Mouse (Mus musculus) CH12.LX (cell line): Measurements from ENCODE around the gene Stk32c. TPM values are rescaled to one million over a fixed set of nuclear protein-coding genes. Genes with fewer than 3 reads are reported as not detected.

ENCODE experiments used
- DNase-seq: peaks from one replicate; pipeline ENCODE4 v3.0.0-alpha.2; 2013; ENCODE audit errors: extremely low read depth
- H3K27ac ChIP-seq: 2 replicates; pipeline ENCODE4 v1.5.1; 2012; ENCODE audit warnings: low read depth, mild to moderate bottlenecking, control low read depth, moderate library complexity; ENCODE audit not compliant: insufficient read depth
- H3K27me3 ChIP-seq: replicated peaks from 2 replicates; pipeline ENCODE3; 2012; ENCODE audit warnings: inconsistent platforms
- H3K36me3 ChIP-seq, 2 experiments: replicated peaks in 1 of 2; 2 replicates each; pipeline versions ENCODE3 to v1.6.1; 2012; ENCODE audit warnings: inconsistent platforms in 1 of 2, low read length in 1 of 2, mild to moderate bottlenecking in 1 of 2, mixed read lengths in 1 of 2, moderate library complexity in 1 of 2; ENCODE audit not compliant: control insufficient read depth in 1 of 2, insufficient read depth in 1 of 2
- H3K4me1 ChIP-seq, 2 experiments: 2 replicates each; pipeline ENCODE4 v1.6.1; 2012; ENCODE audit warnings: inconsistent platforms in 1 of 2, moderate library complexity in 1 of 2; ENCODE audit not compliant: insufficient read depth in 2 of 2, control insufficient read depth in 1 of 2
- H3K4me2 ChIP-seq: 2 replicates; pipeline ENCODE4 v1.6.1; 2012; ENCODE audit warnings: low read depth, mild to moderate bottlenecking, control low read depth; ENCODE audit not compliant: poor library complexity, insufficient read depth, severe bottlenecking
- H3K4me3 ChIP-seq, 3 experiments: fragments of 150-350 bp in 1 of 3; sonication (generic) in 1 of 3; replicated peaks in 1 of 3; 2 replicates each; pipeline versions ENCODE3 to v1.5.1; 2011 to 2012; ENCODE audit warnings: low read depth in 2 of 3, low read length in 2 of 3, mild to moderate bottlenecking in 2 of 3, moderate library complexity in 2 of 3, control low read depth in 1 of 3, improper control_type of control experiment in 1 of 3, inconsistent platforms in 1 of 3, mixed read lengths in 1 of 3; ENCODE audit not compliant: poor library complexity in 1 of 3
- H3K79me2 ChIP-seq: replicated peaks from 2 replicates; pipeline ENCODE4 v1.6.1; 2012; ENCODE audit warnings: mild to moderate bottlenecking, moderate library complexity; ENCODE audit not compliant: control insufficient read depth, poor library complexity, insufficient read depth, severe bottlenecking; ENCODE audit errors: extremely low read depth
- H3K9ac ChIP-seq: 2 replicates; pipeline ENCODE4 v1.6.1; 2012; ENCODE audit warnings: low read depth, mild to moderate bottlenecking, control low read depth, moderate library complexity; ENCODE audit not compliant: insufficient read depth
- H3K9me3 ChIP-seq: replicated peaks from 2 replicates; pipeline ENCODE3; 2012; ENCODE audit warnings: low read length, inconsistent platforms, mixed read lengths
- BHLHE40 ChIP-seq: IDR thresholded peaks from 2 replicates; pipeline ENCODE4 v1.6.1; 2011; ENCODE audit warnings: mild to moderate bottlenecking, low read depth, low read length, improper control_type of control experiment
- CHD1 ChIP-seq: IDR thresholded peaks from 2 replicates; pipeline ENCODE4 v1.6.1; 2012; ENCODE audit warnings: low read depth, low read length, improper control_type of control experiment, inconsistent platforms
- CHD2 ChIP-seq: IDR thresholded peaks from 2 replicates; pipeline ENCODE4 v1.6.1; 2011; ENCODE audit warnings: low read length, improper control_type of control experiment
- E2F4 ChIP-seq: IDR thresholded peaks from 2 replicates; pipeline ENCODE4 v1.6.1; 2011; ENCODE audit warnings: low read depth, low read length, improper control_type of control experiment; ENCODE audit not compliant: insufficient replicate concordance
- ELF1 ChIP-seq: IDR thresholded peaks from 2 replicates; pipeline ENCODE4 v1.6.1; 2014; ENCODE audit warnings: low read depth, mild to moderate bottlenecking, inconsistent platforms, low read length, improper control_type of control experiment
- EP300 ChIP-seq: IDR thresholded peaks from 2 replicates; pipeline ENCODE4 v1.6.1; 2011; ENCODE audit warnings: low read length, improper control_type of control experiment
- HCFC1 ChIP-seq: IDR thresholded peaks from 2 replicates; pipeline ENCODE4 v1.6.1; 2012; ENCODE audit warnings: low read depth, mild to moderate bottlenecking, inconsistent platforms, low read length, improper control_type of control experiment
- IRF4 ChIP-seq: IDR thresholded peaks from 2 replicates; pipeline ENCODE4 v1.6.1; 2014; ENCODE audit warnings: low read depth, mild to moderate bottlenecking, inconsistent platforms, low read length, improper control_type of control experiment
- JUN ChIP-seq: IDR thresholded peaks from 2 replicates; pipeline ENCODE4 v1.6.1; 2011; ENCODE audit warnings: low read depth, mild to moderate bottlenecking, low read length, improper control_type of control experiment, moderate library complexity; ENCODE audit not compliant: insufficient read depth
- JUND ChIP-seq: conservative IDR thresholded peaks from 2 replicates; pipeline ENCODE4 v1.6.1; 2011; ENCODE audit warnings: low read depth, low read length, improper control_type of control experiment
- KAT2A ChIP-seq: IDR thresholded peaks from 2 replicates; pipeline ENCODE4 v1.6.1; 2012; ENCODE audit warnings: low read length, improper control_type of control experiment, inconsistent platforms; ENCODE audit not compliant: insufficient replicate concordance
- MAFK ChIP-seq: IDR thresholded peaks from 2 replicates; pipeline ENCODE4 v1.6.1; 2011; ENCODE audit warnings: low read length, improper control_type of control experiment; ENCODE audit not compliant: insufficient replicate concordance
- MAX ChIP-seq: IDR thresholded peaks from 2 replicates; pipeline ENCODE4 v1.6.1; 2011; ENCODE audit warnings: low read length, improper control_type of control experiment
- MAZ ChIP-seq: IDR thresholded peaks from 2 replicates; pipeline ENCODE4 v1.6.1; 2012; ENCODE audit warnings: low read depth, mild to moderate bottlenecking, inconsistent platforms, low read length, improper control_type of control experiment, moderate library complexity
- NELFE ChIP-seq: IDR thresholded peaks from 2 replicates; pipeline ENCODE4 v1.6.1; 2011; ENCODE audit warnings: low read depth, low read length, improper control_type of control experiment
- PAX5 ChIP-seq: IDR thresholded peaks from 2 replicates; pipeline ENCODE4 v1.6.1; 2012; ENCODE audit warnings: low read length, inconsistent platforms, mixed read lengths
- POLR2AphosphoS2 ChIP-seq: IDR thresholded peaks from 2 replicates; pipeline ENCODE4 v1.6.1; 2011; ENCODE audit warnings: low read depth, low read length, improper control_type of control experiment
- RAD21 ChIP-seq: IDR thresholded peaks from 2 replicates; pipeline ENCODE4 v1.6.1; 2011; ENCODE audit warnings: low read depth, mild to moderate bottlenecking, low read length, improper control_type of control experiment, moderate library complexity
- RCOR1 ChIP-seq: conservative IDR thresholded peaks from 2 replicates; pipeline ENCODE4 v1.6.1; 2012; ENCODE audit warnings: low read depth, mild to moderate bottlenecking, inconsistent platforms, low read length, improper control_type of control experiment
- SIN3A ChIP-seq: IDR thresholded peaks from 2 replicates; pipeline ENCODE4 v1.6.1; 2012; ENCODE audit warnings: low read length, improper control_type of control experiment, inconsistent platforms
- SMC3 ChIP-seq: IDR thresholded peaks from 2 replicates; pipeline ENCODE4 v1.6.1; 2011; ENCODE audit warnings: low read depth, low read length, improper control_type of control experiment
- UBTF ChIP-seq: IDR thresholded peaks from 2 replicates; pipeline ENCODE4 v1.6.1; 2012; ENCODE audit warnings: low read depth, mild to moderate bottlenecking, inconsistent platforms, low read length, improper control_type of control experiment, moderate library complexity
- USF2 ChIP-seq: conservative IDR thresholded peaks from 2 replicates; pipeline ENCODE4 v1.6.1; 2011; ENCODE audit warnings: low read depth, low read length, improper control_type of control experiment
- ZC3H11A ChIP-seq: IDR thresholded peaks from 2 replicates; pipeline ENCODE4 v1.6.1; 2012; ENCODE audit warnings: low read depth, mild to moderate bottlenecking, inconsistent platforms, low read length, improper control_type of control experiment
- ZNF384 ChIP-seq: IDR thresholded peaks from 2 replicates; pipeline ENCODE4 v1.6.1; 2012; ENCODE audit warnings: low read depth, low read length, improper control_type of control experiment, inconsistent platforms
- dilution Hi-C: fragments of 300-500 bp; cut with MboI; formaldehyde crosslinking; loops from 2 replicates; pipeline ENCODE4 v1.14.3; 2020; ENCODE audit warnings: low sequenced_read_pairs; ENCODE audit not compliant: extremely low pct_unique_long_range_greater_than_20kb, extremely low pct_ligation_motif_present
- in situ Hi-C: fragments of 300-500 bp; cut with MboI; formaldehyde crosslinking; loops from 3 replicates; pipeline ENCODE4 v1.14.3; 2019; ENCODE audit warnings: low sequenced_read_pairs, low pct_ligation_motif_present, low pct_unique_long_range_greater_than_20kb, mixed read lengths
- polyA plus RNA-seq: library from polyadenylated mRNA; unstranded; fragments of >175 nt; gene quantifications from 2 replicates; pipeline ENCODE4 v1.2.1, GENCODE M21; 2012; ENCODE audit warnings: low read depth; ENCODE audit not compliant: insufficient read length
- total RNA-seq, 2 experiments: library from RNA; depleted of rRNA; stranded (reverse); fragments of 300-350 nt in 1 of 2; fragments of >200 nt in 1 of 2; gene quantifications; 2 replicates each; pipeline ENCODE4 v1.2.3; 2012 to 2014

Stk32c gene
- total and polyA plus RNA-seq, 3 experiments = not detected

GRCm38 (mm10) chr7:139152927-139153326 is 60.2 kb downstream of the Stk32c start:
- H3K9me3 ChIP-seq = no peaks in the 10 kb centered on the region
- dilution Hi-C loops = no loop called here
- peaks cover 2 to 4% of the 10 kb centered on the region in 2 experiments; a peak in 2 of 4 replicates for H3K4me1 ChIP-seq

GRCm38 (mm10) chr7:139151116-139151515 is 62.0 kb downstream of the Stk32c start:
- no peak overlapping the region for H3K4me2 ChIP-seq
- dilution Hi-C loops = no loop called here
- TF ChIP-seq ZNF384 (no peak), ZC3H11A (no peak), EP300 (no peak), SMC3 (no peak), MAFK (no peak), JUN (no peak), RAD21 (no peak)
- in situ Hi-C loops = no loop called here
- H3K79me2 ChIP-seq = no peaks in the 10 kb centered on the region
- peaks cover 0 to 1% of the 10 kb centered on the region in 2 experiments; a peak in 1 of 4 replicates for H3K4me1 ChIP-seq
- H3K36me3 ChIP-seq = no peaks in the 10 kb centered on the region
- H3K9ac ChIP-seq = no peak overlapping the region
- no peak overlapping the region for H3K4me3 ChIP-seq
- H3K9me3 ChIP-seq = no peaks in the 10 kb centered on the region
- peaks cover 96% of the 10 kb centered on the region for H3K27me3 ChIP-seq
- DNase-seq = no peak
- no peak overlapping the region for H3K27ac ChIP-seq

More at GRCm38 (mm10) chr7:139152927-139153326, 60.2 kb downstream of the Stk32c start:
- no peak overlapping the region; the same call in 1 of the 2 replicates for H3K4me2 ChIP-seq
- no peaks in the 10 kb centered on the region for H3K36me3 ChIP-seq
- no peak overlapping the region for H3K27ac ChIP-seq
- H3K27me3 ChIP-seq = peaks cover 96% of the 10 kb centered on the region
- no peak for DNase-seq
- H3K4me3 ChIP-seq = no peak overlapping the region
- no peak for TF ChIP-seq MAFK
- no peak for TF ChIP-seq ZNF384
- no peak for TF ChIP-seq MAZ
- no peak for TF ChIP-seq RCOR1
- no peak for TF ChIP-seq NELFE
- TF ChIP-seq E2F4 = no peak
- TF ChIP-seq MAX = no peak
- no peak for TF ChIP-seq BHLHE40
- TF ChIP-seq SMC3 = no peak
- H3K79me2 ChIP-seq = no peaks in the 10 kb centered on the region
- in situ Hi-C loops = no loop called here
- H3K9ac ChIP-seq = no peak overlapping the region

- no peak for DNase-seq
- H3K4me2 ChIP-seq = no peak overlapping the region
- TF ChIP-seq MAFK = no peak
- no peak for TF ChIP-seq ELF1
- no peak for TF ChIP-seq USF2
- no peak for TF ChIP-seq POLR2AphosphoS2
- TF ChIP-seq ZC3H11A = no peak
- TF ChIP-seq IRF4 = no peak
- TF ChIP-seq HCFC1 = no peak
- TF ChIP-seq KAT2A = no peak
- no peak for TF ChIP-seq CHD2
- TF ChIP-seq NELFE = no peak
- no peak for TF ChIP-seq BHLHE40
- no peak for TF ChIP-seq EP300
- no peak for TF ChIP-seq CHD1
- TF ChIP-seq UBTF = no peak
- no peak for TF ChIP-seq RAD21
- no peak for TF ChIP-seq JUND
- TF ChIP-seq PAX5 = no peak
- TF ChIP-seq SIN3A = no peak
- H3K36me3 ChIP-seq = no peaks in the 10 kb centered on the region
- H3K9me3 ChIP-seq = no peaks in the 10 kb centered on the region
- in situ Hi-C loops (no loop called here), dilution Hi-C loops (no loop called here)
- H3K9ac ChIP-seq = no peak overlapping the region
- no peak overlapping the region for H3K4me3 ChIP-seq
- no peaks in the 10 kb centered on the region for H3K4me1 ChIP-seq
- H3K27ac ChIP-seq = no peak overlapping the region
- no peaks in the 10 kb centered on the region for H3K79me2 ChIP-seq
- H3K27me3 ChIP-seq = peaks cover 94% of the 10 kb centered on the region
Measured at GRCm38 (mm10) chr7:139149373-139149772, 63.7 kb downstream of the Stk32c start.
